Comparison of ENCODE assay signal across 12 mouse cellular contexts in genomic region chr4:142340057-142340456, GRCm38 (mm10).
DNase-seq lines count a peak whose midpoint lies in the region; ATAC-seq lines count a peak whose summit lies in the region.
"Had no signal": no experiment of that assay in that cellular context is flagged by ENCODE, and none has a peak within 500 bp of the region (broad histone marks: within the 10 kb centered on the region; RNA-seq: fewer than 3 reads in every experiment).

No protein-coding gene starts in this region.

- no peaks in the 10 kb centered on the region for H3K36me3 ChIP-seq in kidney, embryonic 16.5 days (ENCODE audit: insufficient read depth, low read length)
- H3K36me3 ChIP-seq in kidney, embryonic 15.5 days = no peaks in the 10 kb centered on the region
- H3K36me3 ChIP-seq in hindbrain, embryonic 12.5 days = no peaks in the 10 kb centered on the region
- no peaks in the 10 kb centered on the region for H3K36me3 ChIP-seq in neural tube, embryonic 13.5 days

- H3K27me3 ChIP-seq in kidney, embryonic 16.5 days (ENCODE audit: insufficient read depth, low read length) = no peaks in the 10 kb centered on the region
- no peaks in the 10 kb centered on the region for H3K27me3 ChIP-seq in kidney, embryonic 15.5 days
- H3K27me3 ChIP-seq in hindbrain, embryonic 12.5 days = no peaks in the 10 kb centered on the region
- H3K27me3 ChIP-seq in neural tube, embryonic 13.5 days = no peaks in the 10 kb centered on the region
- H3K27me3 ChIP-seq: embryonic facial prominence, embryonic 13.5 days had no signal

- peak; percentile 56 for DNase-seq in brain, adult 2 months (ENCODE audit: low read depth, low spot score)
- no peak for DNase-seq in ovary, adult 18-20 months (ENCODE audit: low spot score)
- no peak for DNase-seq in adrenal gland, postnatal 4 days (ENCODE audit: low spot score in 2 of 2)
- DNase-seq: kidney, postnatal 10 days; lung, adult 2 months had no signal

- 0 out of 2 replicates have a peak, but pooled peaks have one; percentile 18 for ATAC-seq in kidney, embryonic 16.5 days (ENCODE audit: low FRiP score, low TSS enrichment)
- ATAC-seq in kidney, embryonic 15.5 days (replicated peaks; ENCODE audit: low FRiP score) = no peak
- ATAC-seq in hindbrain, embryonic 12.5 days (ENCODE audit: low FRiP score) = peak; percentile 51
- ATAC-seq in neural tube, embryonic 13.5 days (ENCODE audit: low read depth) = 0 out of 2 replicates have a peak, but pooled peaks have one; percentile 24
- ATAC-seq in megakaryocyte-erythroid progenitor cell, adult 5-6 weeks (replicated peaks; ENCODE audit: low FRiP score, low TSS enrichment, poor library complexity, severe bottlenecking) = no peak

- no peak overlapping the region for H3K4me3 ChIP-seq in kidney, embryonic 16.5 days (ENCODE audit: low read length)
- no peak overlapping the region for H3K4me3 ChIP-seq in kidney, embryonic 15.5 days (replicated peaks)
- H3K4me3 ChIP-seq in hindbrain, embryonic 12.5 days = no peak overlapping the region
- no peak overlapping the region for H3K4me3 ChIP-seq in neural tube, embryonic 13.5 days
- H3K4me3 ChIP-seq: embryonic facial prominence, embryonic 13.5 days had no signal

- H3K9ac ChIP-seq in kidney, embryonic 16.5 days (replicated peaks; ENCODE audit: low read length) = no peak overlapping the region
- H3K9ac ChIP-seq in kidney, embryonic 15.5 days = no peak overlapping the region
- no peak overlapping the region for H3K9ac ChIP-seq in hindbrain, embryonic 12.5 days
- H3K9ac ChIP-seq in neural tube, embryonic 13.5 days = no peak overlapping the region
- H3K9ac ChIP-seq: embryonic facial prominence, embryonic 13.5 days had no signal

- peaks cover 3% of the 10 kb centered on the region; the same call in 1 of the 2 replicates for H3K9me3 ChIP-seq in kidney, embryonic 16.5 days (ENCODE audit: low read length)
- H3K9me3 ChIP-seq in kidney, embryonic 15.5 days (replicated peaks) = no peaks in the 10 kb centered on the region
- no peaks in the 10 kb centered on the region for H3K9me3 ChIP-seq in hindbrain, embryonic 12.5 days (replicated peaks)
- H3K9me3 ChIP-seq in neural tube, embryonic 13.5 days = no peaks in the 10 kb centered on the region
- H3K9me3 ChIP-seq: embryonic facial prominence, embryonic 13.5 days had no signal

- H3K27ac ChIP-seq in kidney, embryonic 16.5 days (ENCODE audit: low read length) = no peak overlapping the region
- no peak overlapping the region for H3K27ac ChIP-seq in kidney, embryonic 15.5 days
- H3K27ac ChIP-seq in hindbrain, embryonic 12.5 days = no peak overlapping the region
- 0 out of 2 replicates have a peak overlapping the region, but pooled peaks have one; percentile 18 for H3K27ac ChIP-seq in neural tube, embryonic 13.5 days (replicated peaks)
- H3K27ac ChIP-seq: embryonic facial prominence, embryonic 13.5 days; stomach, postnatal 0 days had no signal

- no peak overlapping the region for H3K4me2 ChIP-seq in kidney, embryonic 16.5 days (replicated peaks; ENCODE audit: low read depth, low read length)
- H3K4me2 ChIP-seq in kidney, embryonic 15.5 days = no peak overlapping the region
- H3K4me2 ChIP-seq in hindbrain, embryonic 12.5 days (replicated peaks) = no peak overlapping the region
- H3K4me2 ChIP-seq in neural tube, embryonic 13.5 days = no peak overlapping the region
- H3K4me2 ChIP-seq: embryonic facial prominence, embryonic 13.5 days had no signal

- 30% methylated on average over 3 of the region's 3 CpGs for WGBS in kidney, embryonic 16.5 days
- 21% methylated on average over 3 of the region's 3 CpGs for WGBS in kidney, embryonic 15.5 days
- WGBS in hindbrain, embryonic 12.5 days = 10% methylated on average over 3 of the region's 3 CpGs
- 1% methylated on average over 3 of the region's 3 CpGs for WGBS in neural tube, embryonic 13.5 days

- no peaks in the 10 kb centered on the region for H3K4me1 ChIP-seq in kidney, embryonic 16.5 days (ENCODE audit: insufficient read depth, low read length)
- no peaks in the 10 kb centered on the region for H3K4me1 ChIP-seq in kidney, embryonic 15.5 days
- peaks cover 38% of the 10 kb centered on the region for H3K4me1 ChIP-seq in hindbrain, embryonic 12.5 days
- peaks cover 63% of the 10 kb centered on the region for H3K4me1 ChIP-seq in neural tube, embryonic 13.5 days (replicated peaks)

Comparison
In these comparisons a context has a peak if more than half of its experiments do, and no peak if none do; other contexts are left out.
1. ATAC-seq: peak in kidney, embryonic 16.5 days (single experiment), hindbrain, embryonic 12.5 days (single experiment) and neural tube, embryonic 13.5 days (single experiment); none in kidney, embryonic 15.5 days (single experiment) and megakaryocyte-erythroid progenitor cell, adult 5-6 weeks (single experiment).